Mouse (Mus musculus) cerebellum, postnatal 4 days (tissue): ENCODE data around the gene Gcm1.

Experiments
- DNase-seq, 2 experiments: peaks; one replicate each; pipeline ENCODE4 v3.0.0; 2022; ENCODE audit warnings: low spot score in 2 of 2, mixed read lengths in 1 of 2

Gcm1 gene

DNA sequence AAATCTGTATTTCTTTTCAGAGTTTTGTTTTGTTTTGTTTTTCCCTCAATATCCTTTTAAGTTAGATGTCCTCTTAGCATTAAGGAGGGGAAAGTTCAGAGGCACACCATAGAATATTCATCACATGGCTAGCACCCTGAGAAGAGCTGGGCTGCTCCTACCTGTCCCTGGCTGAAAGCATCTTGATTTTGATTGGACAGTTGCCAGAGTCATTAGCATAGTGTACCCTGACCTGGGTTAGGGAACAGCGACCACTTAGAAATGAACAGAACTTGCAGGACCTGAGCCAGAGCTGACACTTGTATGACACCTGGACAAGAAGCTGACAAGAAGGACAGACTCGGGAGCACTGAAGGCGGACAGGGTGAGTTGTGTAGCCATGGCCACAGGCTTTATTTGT lies at the start of gene Gcm1:
Gene Gcm1 (plus strand): TSS at position 248 of the 400 bp plus-strand sequence.
- DNase-seq = no peak

- no peak for DNase-seq
Measured at GRCm38 (mm10) chr9:78003278-78003677, 48.4 kb upstream of the Gcm1 start.

GRCm38 (mm10) chr9:78005481-78005880 lies 46.2 kb upstream of the Gcm1 start:
- DNase-seq = peak in 1 of 2 experiments; percentile 21

GRCm38 (mm10) chr9:78006209-78007001 lies 45.3 kb upstream of the Gcm1 start:
- peak; percentile 67 to 85 for DNase-seq

GRCm38 (mm10) chr9:78009382-78009781 lies 42.3 kb upstream of the Gcm1 start:
- DNase-seq = no peak

DNA sequence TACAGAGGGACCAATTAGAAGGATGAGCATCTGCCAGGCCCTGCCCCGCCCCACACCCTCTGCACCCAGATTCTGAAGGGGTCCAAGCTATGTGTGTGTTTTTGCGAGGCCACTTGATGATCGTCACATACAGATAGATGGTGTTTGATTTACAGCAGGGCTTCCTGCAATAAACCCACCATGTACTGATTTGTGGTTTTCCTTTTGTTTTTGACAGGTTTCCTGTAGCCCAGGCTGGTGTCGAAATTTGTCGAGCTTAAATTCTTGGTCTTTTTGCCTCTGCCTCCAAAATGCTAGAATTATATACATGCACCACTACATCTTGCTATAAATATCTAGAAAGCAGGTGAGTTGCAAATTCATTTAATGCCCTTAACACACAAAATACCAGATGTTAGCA lies 41.5 kb upstream of the Gcm1 start:
- no peak for DNase-seq

DNA sequence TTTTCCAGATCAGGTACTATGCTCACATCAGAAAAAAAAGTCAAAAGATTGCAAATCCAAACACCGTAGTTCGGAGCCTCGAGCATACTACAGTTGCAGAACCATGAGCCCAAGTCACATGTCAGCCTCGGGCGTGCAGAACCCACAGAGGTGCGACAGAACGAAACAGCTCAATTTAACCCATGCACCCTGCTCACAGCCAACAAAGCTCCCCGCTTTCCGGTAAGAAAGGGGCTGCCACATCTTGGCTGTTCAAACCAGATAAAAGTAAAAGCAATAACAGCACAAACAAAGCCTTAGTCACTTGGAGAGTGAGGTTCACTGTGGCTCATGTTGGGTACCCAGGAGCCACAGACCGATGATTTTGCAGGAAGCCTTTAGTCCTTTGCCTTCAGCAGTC lies 41.0 kb upstream of the Gcm1 start:
- DNase-seq = no peak

DNA sequence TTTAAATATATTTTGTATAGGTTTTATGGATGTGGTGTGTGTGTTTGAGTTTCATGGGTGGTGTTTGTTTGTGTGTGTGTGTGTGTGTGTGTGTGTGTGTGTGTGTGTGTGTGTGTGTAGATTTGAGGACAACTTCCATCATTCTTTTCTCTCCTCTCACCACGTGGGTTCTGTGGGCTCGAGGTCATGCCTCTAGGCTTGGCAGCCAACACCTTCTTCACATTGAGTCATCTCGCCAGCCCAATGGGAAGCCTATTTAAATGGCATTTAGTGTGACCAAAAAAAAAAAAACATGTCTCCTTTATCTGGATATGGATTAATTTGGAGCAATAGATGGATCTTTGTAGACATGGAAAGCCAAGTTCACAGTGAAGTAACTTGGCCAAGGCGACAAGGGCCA lies 39.7 kb upstream of the Gcm1 start:
- no peak for DNase-seq

DNA sequence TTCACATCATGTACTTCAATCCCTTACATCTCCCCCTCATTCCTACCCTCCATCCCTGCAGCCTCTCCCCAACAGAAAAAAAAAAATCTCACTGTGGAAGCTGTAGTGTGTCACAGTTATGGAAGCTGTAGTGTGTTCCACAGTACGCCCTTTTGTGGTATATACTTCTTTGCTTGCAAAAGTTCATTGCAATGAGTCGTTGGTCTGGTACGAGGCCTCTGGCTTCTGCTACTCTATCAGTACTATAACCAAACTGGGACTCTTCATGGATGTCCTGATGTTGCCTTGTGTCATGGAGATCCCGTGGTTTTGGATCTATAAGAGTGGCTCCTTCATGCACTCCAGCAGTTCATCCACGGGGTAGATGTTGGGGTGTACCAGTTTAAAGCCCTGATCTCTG lies 39.0 kb upstream of the Gcm1 start:
- no peak for DNase-seq

DNA sequence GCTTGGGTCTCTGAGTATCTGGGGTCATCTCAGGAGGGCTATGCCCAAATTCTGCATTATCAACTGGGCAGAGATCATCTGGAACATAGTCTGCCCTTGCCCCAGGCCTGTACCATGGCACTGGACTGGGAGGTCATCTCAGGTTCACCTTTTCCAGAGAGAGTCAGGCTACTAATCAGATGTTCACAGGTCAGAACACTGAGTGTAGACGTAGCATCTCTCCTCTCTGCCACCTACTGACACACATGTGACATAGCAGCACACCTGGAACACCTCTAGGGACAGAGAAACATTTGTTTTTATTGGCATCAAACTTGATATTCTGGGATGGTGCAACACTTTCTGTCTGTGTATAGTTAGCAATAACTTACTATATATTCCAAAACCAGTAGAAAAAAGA lies 37.9 kb upstream of the Gcm1 start:
- DNase-seq = no peak

DNA sequence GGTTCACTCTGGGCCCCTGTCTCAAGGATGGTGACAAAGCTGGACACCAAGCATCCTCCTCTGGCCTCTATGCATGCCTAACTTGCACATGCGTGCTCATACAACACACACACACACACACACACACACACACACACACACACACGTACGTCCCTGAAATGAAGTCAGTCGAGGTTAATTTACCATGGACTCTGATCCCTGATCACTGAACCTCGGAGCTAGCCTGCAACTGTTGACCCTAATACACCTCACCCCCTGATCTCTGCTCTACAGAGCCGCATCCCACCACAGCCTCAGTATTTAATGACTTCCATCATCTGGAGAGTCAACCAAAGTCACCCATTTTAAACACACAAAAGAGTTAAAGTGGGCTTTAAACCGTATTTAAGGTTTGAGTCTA lies 35.9 kb upstream of the Gcm1 start:
- no peak for DNase-seq

GRCm38 (mm10) chr9:78016288-78016687 lies 35.4 kb upstream of the Gcm1 start:
- DNase-seq = no peak

- no peak for DNase-seq
Measured at GRCm38 (mm10) chr9:78021256-78021655, 30.5 kb upstream of the Gcm1 start.

- DNase-seq = no peak
Measured at GRCm38 (mm10) chr9:78022187-78022945, 29.4 kb upstream of the Gcm1 start.

- peak; percentile 38 to 56 for DNase-seq
Measured at GRCm38 (mm10) chr9:78024823-78025222, 26.9 kb upstream of the Gcm1 start.

GRCm38 (mm10) chr9:78027099-78027498 lies 24.6 kb upstream of the Gcm1 start:
- DNase-seq = no peak

GRCm38 (mm10) chr9:78030835-78031456 lies 20.8 kb upstream of the Gcm1 start:
- DNase-seq = no peak

DNA sequence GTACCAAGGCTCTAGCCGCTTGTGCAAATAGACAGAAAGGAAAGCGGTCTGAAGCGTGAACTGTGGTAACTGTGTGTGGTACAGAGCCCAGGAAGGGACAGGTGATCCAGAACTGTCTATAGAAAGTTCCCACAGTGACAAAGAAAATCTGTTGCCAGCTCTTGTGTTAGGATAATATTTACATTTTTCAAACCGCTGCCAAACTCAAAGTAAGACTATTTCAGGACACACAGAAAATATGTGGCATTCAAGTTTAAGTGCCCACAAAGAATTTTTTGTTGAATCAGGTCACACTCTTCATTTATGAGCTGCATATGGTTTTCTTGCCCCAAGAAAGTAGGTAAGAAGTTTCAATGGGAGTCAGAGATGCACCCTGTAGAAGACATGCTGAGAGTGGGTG lies 18.8 kb upstream of the Gcm1 start:
- no peak for DNase-seq

- DNase-seq = no peak
Measured at GRCm38 (mm10) chr9:78035296-78035695, 16.4 kb upstream of the Gcm1 start.

DNA sequence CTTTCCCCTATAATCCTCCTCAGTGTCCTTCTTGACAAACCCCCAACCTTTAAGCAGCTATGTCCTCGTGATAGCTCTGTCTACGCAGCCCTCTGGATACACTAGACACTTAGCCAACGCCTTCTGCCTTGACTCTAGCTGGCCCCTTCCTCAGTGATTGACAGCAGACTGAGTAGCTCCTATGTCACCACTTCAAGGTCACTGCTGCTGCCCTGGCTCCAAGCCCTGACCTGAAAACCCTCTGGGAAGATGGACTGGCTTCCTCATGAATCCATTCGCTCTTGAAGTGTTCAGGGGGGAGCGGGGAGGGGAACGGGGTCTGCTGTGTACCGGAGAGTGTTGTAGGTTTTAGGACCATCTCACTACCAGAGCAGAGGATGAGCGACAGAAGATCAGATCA lies 15.9 kb upstream of the Gcm1 start:
- DNase-seq = no peak

GRCm38 (mm10) chr9:78038755-78039489 lies 12.8 kb upstream of the Gcm1 start:
- DNase-seq = peak; percentile 61 to 75

DNA sequence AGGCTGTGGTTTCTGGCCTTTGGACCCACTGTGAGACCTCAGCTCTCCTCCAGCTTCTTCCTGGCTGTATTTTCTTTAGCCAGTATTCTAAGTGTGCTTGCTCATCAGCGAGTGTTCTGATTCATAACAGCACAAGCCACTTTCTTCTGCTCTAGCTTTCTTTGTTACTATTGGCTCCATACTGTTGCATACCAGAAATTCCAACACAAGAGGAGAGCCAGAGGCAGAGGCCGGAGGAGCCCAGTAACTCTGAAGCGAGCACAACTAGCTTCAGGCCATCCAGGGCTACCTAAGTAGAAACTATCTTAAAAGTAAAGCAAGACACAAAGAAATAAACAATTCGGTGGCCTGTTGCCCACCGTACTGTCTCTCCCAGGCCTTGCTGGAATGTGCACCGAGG lies 6.6 kb upstream of the Gcm1 start:
- no peak for DNase-seq
